Mouse (Mus musculus) lung, adult 2 months (tissue): ENCODE measurements at regions not wholly inside any gene's neighbourhood (a gene's known extent, or its start where the extent isn't known, plus 50 kb on each side); places are given as distances from the start of the nearest gene placed in this dataset.

ENCODE experiments used
- CTCF ChIP-seq: fragments of 200-500 bp; IDR thresholded peaks from 2 replicates; pipeline ENCODE4 v1.5.1; 2011; ENCODE audit warnings: mild to moderate bottlenecking, low read length, control low read depth; ENCODE audit not compliant: insufficient read depth
- POLR2A ChIP-seq: fragments of 200-500 bp; IDR thresholded peaks from 2 replicates; pipeline ENCODE4 v1.6.1; 2011; ENCODE audit warnings: low read depth, mild to moderate bottlenecking, control low read depth, low read length, borderline replicate concordance; ENCODE audit errors: extremely low read depth

DNA sequence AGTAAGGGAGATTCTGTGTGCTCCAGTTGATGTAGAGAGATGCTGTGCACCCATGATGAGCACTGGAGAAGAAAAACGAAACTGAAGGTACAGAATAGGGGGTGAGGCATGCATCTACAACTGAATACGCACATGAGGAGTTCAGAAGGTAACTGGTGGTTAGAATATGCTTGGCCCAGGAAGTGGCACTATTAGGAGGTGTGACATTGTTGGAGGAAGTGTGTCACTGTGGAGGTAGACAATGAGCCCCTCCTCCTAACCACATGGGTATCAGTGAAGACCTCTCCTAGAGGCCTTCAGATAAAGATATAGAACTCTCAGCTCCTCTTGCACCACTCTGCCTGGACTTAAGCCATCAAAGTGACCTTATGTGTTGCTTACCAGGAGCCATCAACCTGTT lies 243.9 kb downstream of the En1 start:
- no peak for TF ChIP-seq POLR2A
- TF ChIP-seq CTCF, result no peak
